Mouse (Mus musculus): ENCODE measurements at regions not wholly inside any gene's neighbourhood (a gene's known extent, or its start where the extent isn't known, plus 50 kb on each side); places are given as distances from the start of the nearest gene placed in this dataset.

DNA sequence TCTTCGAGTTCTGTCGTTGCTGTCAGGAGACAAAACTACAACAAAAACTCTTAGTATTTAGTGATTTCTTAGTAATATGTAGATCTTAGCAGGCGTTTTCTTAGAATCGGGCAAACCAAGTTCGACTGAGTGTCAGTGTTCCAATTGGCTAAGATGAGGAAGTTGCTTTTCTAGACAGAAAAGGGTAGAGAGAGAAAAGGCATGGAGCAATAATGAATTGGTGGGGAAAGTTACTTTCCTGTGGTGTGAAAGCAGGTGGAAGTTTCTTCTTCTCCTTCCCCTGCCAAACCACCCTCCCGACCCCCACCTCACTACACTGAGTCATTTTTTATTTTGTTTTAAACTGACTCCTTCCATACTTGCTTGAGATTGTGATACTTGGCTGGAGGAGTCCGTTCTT lies 62.0 kb downstream of the Gadd45g start:
- TF ChIP-seq POLR2A (IDR thresholded peaks at IDR 0.05; ENCODE audit: insufficient read depth, low read length) (no peak), CTCF (IDR thresholded peaks at IDR 0.05; ENCODE audit: low read depth, low read length) (no peak)

Measured in ES-Bruce4 (cell line).